Mouse (Mus musculus): ENCODE results near the gene Vdr. TPM values are rescaled to one million over a fixed set of nuclear protein-coding genes. Genes with fewer than 3 reads are reported as not detected.

Vdr gene
- polyA plus RNA-seq, 1 experiment from 2014 or later: 0.24 TPM

DNA sequence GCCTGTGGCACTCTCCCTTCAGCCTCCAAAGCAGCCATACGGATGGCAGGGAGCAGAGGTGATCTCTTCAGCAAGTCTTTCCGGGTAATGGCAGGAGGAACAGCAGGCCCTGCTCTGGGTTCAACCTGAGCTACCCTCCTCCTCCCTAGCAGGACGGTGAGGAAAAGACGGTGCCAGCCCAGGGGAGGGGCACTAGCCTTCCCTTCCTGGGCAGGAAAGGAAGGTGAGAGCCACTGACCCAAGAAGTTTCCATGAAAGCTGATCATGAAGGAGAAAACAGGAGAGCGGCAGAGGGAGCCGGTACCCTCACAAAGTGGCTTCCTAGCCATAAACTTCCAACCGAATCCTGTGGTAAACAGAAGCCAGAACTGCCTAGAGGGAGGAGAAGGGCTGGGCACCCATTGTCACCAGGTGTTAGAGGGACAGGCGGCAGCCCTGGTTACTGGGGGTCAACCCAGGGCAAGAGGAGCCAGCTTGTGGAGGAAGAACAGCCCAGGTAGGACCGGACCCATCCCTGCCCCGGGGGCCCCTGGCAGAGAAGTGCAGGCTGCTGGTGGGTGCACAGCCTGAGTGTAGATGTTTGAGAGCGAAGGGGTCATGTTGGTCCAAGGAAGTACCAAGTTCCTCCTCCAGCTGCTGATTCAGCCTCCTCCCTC, 34.6 kb upstream of the Vdr start:
- H3K4me2 ChIP-seq: no peak overlapping the region
- H3K27me3 ChIP-seq: no peaks in the 10 kb centered on the region
- H3K9me3 ChIP-seq: no peaks in the 10 kb centered on the region; the same call in 1 of the 2 replicates
- ATAC-seq (ENCODE audit: insufficient number of reproducible peaks, insufficient read depth, low FRiP score, low TSS enrichment, low read depth): no peak
- 64% methylated on average over 11 of the region's 11 CpGs for WGBS
- H3K9ac ChIP-seq (replicated peaks): no peak overlapping the region
- no peak overlapping the region for H3K4me3 ChIP-seq (replicated peaks)
- peaks cover 11% of the 10 kb centered on the region for H3K4me1 ChIP-seq (replicated peaks)
- no peaks in the 10 kb centered on the region for H3K36me3 ChIP-seq
- no peak overlapping the region for H3K27ac ChIP-seq

- H3K27ac ChIP-seq: no peak overlapping the region
- H3K36me3 ChIP-seq: no peaks in the 10 kb centered on the region
- H3K27me3 ChIP-seq: no peaks in the 10 kb centered on the region
- 89% methylated on average over 8 of the region's 8 CpGs for WGBS
- H3K4me2 ChIP-seq: no peak overlapping the region
- H3K9ac ChIP-seq (replicated peaks): no peak overlapping the region
- no peak overlapping the region for H3K4me3 ChIP-seq (replicated peaks)
- H3K9me3 ChIP-seq: no peaks in the 10 kb centered on the region; the same call in 1 of the 2 replicates
- ATAC-seq (ENCODE audit: insufficient number of reproducible peaks, insufficient read depth, low FRiP score, low TSS enrichment, low read depth): no peak
- no peaks in the 10 kb centered on the region for H3K4me1 ChIP-seq (replicated peaks)
Observed at GRCm38 (mm10) chr15:97943356-97943755, 32.9 kb upstream of the Vdr start.

- Histone ChIP-seq H3K9ac (replicated peaks) (no peak overlapping the region), H3K27me3 (no peaks in the 10 kb centered on the region), H3K4me3 (replicated peaks) (no peak overlapping the region), H3K4me2 (no peak overlapping the region), H3K36me3 (no peaks in the 10 kb centered on the region), H3K9me3 (no peaks in the 10 kb centered on the region; the same call in 1 of the 2 replicates), H3K27ac (no peak overlapping the region), H3K4me1 (replicated peaks) (no peaks in the 10 kb centered on the region)
- WGBS: 81% methylated on average over 8 of the region's 8 CpGs
- ATAC-seq (ENCODE audit: insufficient number of reproducible peaks, insufficient read depth, low FRiP score, low TSS enrichment, low read depth): no peak
Observed at GRCm38 (mm10) chr15:97942538-97942937, 32.1 kb upstream of the Vdr start.

GRCm38 (mm10) chr15:97941306-97941705, 30.9 kb upstream of the Vdr start:
- no peak overlapping the region for H3K4me2 ChIP-seq
- no peak for ATAC-seq (ENCODE audit: insufficient number of reproducible peaks, insufficient read depth, low FRiP score, low TSS enrichment, low read depth)
- 90% methylated on average over 2 of the region's 2 CpGs for WGBS
- no peaks in the 10 kb centered on the region for H3K4me1 ChIP-seq (replicated peaks)
- no peaks in the 10 kb centered on the region for H3K36me3 ChIP-seq
- H3K9ac ChIP-seq (replicated peaks): no peak overlapping the region
- H3K27ac ChIP-seq: no peak overlapping the region
- no peaks in the 10 kb centered on the region; the same call in 1 of the 2 replicates for H3K9me3 ChIP-seq
- H3K4me3 ChIP-seq (replicated peaks): no peak overlapping the region
- no peaks in the 10 kb centered on the region for H3K27me3 ChIP-seq

GRCm38 (mm10) chr15:97940088-97940487, 29.7 kb upstream of the Vdr start:
- Histone ChIP-seq H3K27ac (no peak overlapping the region), H3K4me1 (replicated peaks) (no peaks in the 10 kb centered on the region), H3K4me2 (no peak overlapping the region), H3K9ac (replicated peaks) (no peak overlapping the region), H3K36me3 (no peaks in the 10 kb centered on the region), H3K9me3 (no peaks in the 10 kb centered on the region; the same call in 1 of the 2 replicates), H3K4me3 (replicated peaks) (no peak overlapping the region), H3K27me3 (no peaks in the 10 kb centered on the region)
- no peak for ATAC-seq (ENCODE audit: insufficient number of reproducible peaks, insufficient read depth, low FRiP score, low TSS enrichment, low read depth)
- 88% methylated on average over 2 of the region's 2 CpGs for WGBS

DNA sequence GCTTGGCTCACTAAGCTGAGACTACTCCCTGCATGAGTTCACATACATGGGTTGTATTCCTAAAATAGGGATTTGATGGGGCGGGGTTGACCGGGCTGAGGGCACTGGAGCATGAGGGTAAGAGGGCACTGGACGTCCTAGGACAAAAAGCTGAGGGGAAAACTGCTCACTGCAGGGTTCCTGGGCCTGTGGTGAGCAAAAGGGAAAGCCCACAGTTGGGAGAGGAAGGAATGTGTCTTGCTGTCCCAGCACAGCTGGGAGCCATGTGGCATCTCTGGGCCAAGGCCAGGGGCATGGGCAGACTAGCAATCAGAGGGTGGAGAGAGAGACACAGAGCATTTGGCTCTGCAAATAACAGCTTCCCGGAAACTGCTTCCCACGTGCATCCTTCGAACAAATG, 28.1 kb upstream of the Vdr start:
- Histone ChIP-seq H3K9me3 (no peaks in the 10 kb centered on the region; the same call in 1 of the 2 replicates), H3K27me3 (no peaks in the 10 kb centered on the region), H3K4me3 (replicated peaks) (no peak overlapping the region), H3K4me2 (no peak overlapping the region), H3K9ac (replicated peaks) (no peak overlapping the region), H3K4me1 (replicated peaks) (no peaks in the 10 kb centered on the region), H3K27ac (no peak overlapping the region), H3K36me3 (no peaks in the 10 kb centered on the region)
- ATAC-seq (ENCODE audit: insufficient number of reproducible peaks, insufficient read depth, low FRiP score, low TSS enrichment, low read depth): no peak
- WGBS: 66% methylated on average over 6 of the region's 6 CpGs

- H3K4me1 ChIP-seq (replicated peaks): no peaks in the 10 kb centered on the region
- ATAC-seq (ENCODE audit: insufficient number of reproducible peaks, insufficient read depth, low FRiP score, low TSS enrichment, low read depth): no peak
- 83% methylated on average over 12 of the region's 12 CpGs for WGBS
- no peak overlapping the region for H3K4me3 ChIP-seq (replicated peaks)
- H3K4me2 ChIP-seq: no peak overlapping the region
- H3K27ac ChIP-seq: no peak overlapping the region
- no peaks in the 10 kb centered on the region for H3K9me3 ChIP-seq
- H3K36me3 ChIP-seq: no peaks in the 10 kb centered on the region
- no peaks in the 10 kb centered on the region for H3K27me3 ChIP-seq
- H3K9ac ChIP-seq (replicated peaks): no peak overlapping the region
Observed at GRCm38 (mm10) chr15:97932441-97932840, 22.0 kb upstream of the Vdr start.

DNA sequence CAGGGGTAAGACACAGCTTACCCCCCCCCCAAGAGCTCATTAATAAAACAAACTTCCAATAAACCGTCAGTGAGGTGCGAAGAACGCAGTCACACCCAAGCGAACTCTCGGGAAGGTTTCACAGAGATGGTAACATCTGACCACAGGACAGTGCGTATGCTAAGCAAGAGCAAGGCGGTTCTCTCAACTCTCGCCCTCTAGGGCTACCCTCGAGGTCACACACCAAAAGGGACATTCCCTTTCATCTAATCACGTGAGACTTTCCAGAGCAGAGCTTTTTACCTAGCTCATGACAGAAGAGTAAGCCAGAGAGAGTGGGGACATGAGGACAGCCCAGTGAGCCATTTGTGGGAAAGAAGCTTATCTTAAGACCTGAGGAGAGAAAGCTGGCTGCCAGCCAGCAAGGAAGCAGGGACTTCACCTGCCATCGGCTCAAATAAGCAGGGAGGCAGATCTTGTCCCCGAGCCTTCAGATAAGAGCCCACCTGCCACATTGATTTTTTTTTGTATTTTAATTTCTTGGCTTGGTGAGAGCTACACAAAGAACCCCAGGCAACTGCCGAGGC, 18.9 kb upstream of the Vdr start:
- Histone ChIP-seq H3K9me3 (no peaks in the 10 kb centered on the region), H3K36me3 (no peaks in the 10 kb centered on the region), H3K4me3 (replicated peaks) (no peak overlapping the region), H3K9ac (replicated peaks) (no peak overlapping the region), H3K27me3 (no peaks in the 10 kb centered on the region), H3K27ac (no peak overlapping the region), H3K4me2 (no peak overlapping the region), H3K4me1 (replicated peaks) (no peaks in the 10 kb centered on the region)
- 51% methylated on average over 13 of the region's 13 CpGs for WGBS
- no peak for ATAC-seq (ENCODE audit: insufficient number of reproducible peaks, insufficient read depth, low FRiP score, low TSS enrichment, low read depth)

- Histone ChIP-seq H3K27ac (no peak overlapping the region), H3K4me1 (replicated peaks) (no peaks in the 10 kb centered on the region), H3K4me2 (no peak overlapping the region), H3K36me3 (no peaks in the 10 kb centered on the region), H3K4me3 (replicated peaks) (no peak overlapping the region), H3K27me3 (no peaks in the 10 kb centered on the region), H3K9ac (replicated peaks) (no peak overlapping the region), H3K9me3 (no peaks in the 10 kb centered on the region)
- no peak for ATAC-seq (ENCODE audit: insufficient number of reproducible peaks, insufficient read depth, low FRiP score, low TSS enrichment, low read depth)
- 68% methylated on average over 6 of the region's 6 CpGs for WGBS
Observed at GRCm38 (mm10) chr15:97927821-97928220, 17.4 kb upstream of the Vdr start.

GRCm38 (mm10) chr15:97927018-97927417, 16.6 kb upstream of the Vdr start:
- H3K9me3 ChIP-seq: no peaks in the 10 kb centered on the region
- H3K4me1 ChIP-seq (replicated peaks): no peaks in the 10 kb centered on the region
- no peak overlapping the region for H3K27ac ChIP-seq
- no peak overlapping the region for H3K4me2 ChIP-seq
- no peaks in the 10 kb centered on the region for H3K36me3 ChIP-seq
- 56% methylated on average over 4 of the region's 4 CpGs for WGBS
- H3K9ac ChIP-seq (replicated peaks): no peak overlapping the region
- H3K4me3 ChIP-seq (replicated peaks): no peak overlapping the region
- no peaks in the 10 kb centered on the region for H3K27me3 ChIP-seq
- ATAC-seq (ENCODE audit: insufficient number of reproducible peaks, insufficient read depth, low FRiP score, low TSS enrichment, low read depth): no peak

GRCm38 (mm10) chr15:97922421-97922820, 12.0 kb upstream of the Vdr start:
- Histone ChIP-seq H3K4me1 (replicated peaks) (no peaks in the 10 kb centered on the region), H3K27ac (no peak overlapping the region), H3K27me3 (no peaks in the 10 kb centered on the region), H3K9me3 (no peaks in the 10 kb centered on the region), H3K36me3 (no peaks in the 10 kb centered on the region), H3K4me2 (no peak overlapping the region), H3K9ac (replicated peaks) (no peak overlapping the region), H3K4me3 (replicated peaks) (no peak overlapping the region)
- 89% methylated on average over 2 of the region's 2 CpGs for WGBS
- ATAC-seq (ENCODE audit: insufficient number of reproducible peaks, insufficient read depth, low FRiP score, low TSS enrichment, low read depth): no peak

- H3K36me3 ChIP-seq: no peaks in the 10 kb centered on the region
- H3K9me3 ChIP-seq: no peaks in the 10 kb centered on the region
- no peaks in the 10 kb centered on the region for H3K27me3 ChIP-seq
- no peak overlapping the region for H3K4me2 ChIP-seq
- WGBS: 89% methylated on average over 9 of the region's 9 CpGs
- H3K4me1 ChIP-seq (replicated peaks): no peaks in the 10 kb centered on the region
- H3K27ac ChIP-seq: no peak overlapping the region
- no peak overlapping the region for H3K9ac ChIP-seq (replicated peaks)
- ATAC-seq (ENCODE audit: insufficient number of reproducible peaks, insufficient read depth, low FRiP score, low TSS enrichment, low read depth): no peak
- H3K4me3 ChIP-seq (replicated peaks): no peak overlapping the region
Observed at GRCm38 (mm10) chr15:97921796-97922195, 11.4 kb upstream of the Vdr start.

Measured in limb, embryonic 12.5 days (tissue).